Mouse (Mus musculus): Measurements from ENCODE around the gene Dpy19l1.

Gene Dpy19l1

DNA sequence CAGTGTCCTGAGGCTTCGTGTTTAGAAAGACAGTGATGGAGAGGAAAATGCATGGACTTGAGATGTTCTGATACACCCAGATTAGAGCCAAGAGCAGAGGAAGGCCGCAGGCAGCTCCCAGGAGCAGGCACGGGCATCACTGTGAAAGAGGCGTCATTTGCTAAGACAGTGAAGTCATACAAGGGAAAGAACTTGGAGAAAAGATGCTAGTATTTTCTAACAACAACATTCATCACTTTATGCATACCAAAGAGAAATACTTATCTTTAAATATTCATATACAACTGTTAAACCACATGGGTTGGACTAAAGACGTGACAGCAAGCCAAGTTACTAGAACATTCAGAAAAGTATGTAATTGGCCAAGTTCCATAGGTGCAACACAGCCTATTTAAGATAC is 35.8 kb downstream of the Dpy19l1 start:
- DNase-seq, result no peak

DNA sequence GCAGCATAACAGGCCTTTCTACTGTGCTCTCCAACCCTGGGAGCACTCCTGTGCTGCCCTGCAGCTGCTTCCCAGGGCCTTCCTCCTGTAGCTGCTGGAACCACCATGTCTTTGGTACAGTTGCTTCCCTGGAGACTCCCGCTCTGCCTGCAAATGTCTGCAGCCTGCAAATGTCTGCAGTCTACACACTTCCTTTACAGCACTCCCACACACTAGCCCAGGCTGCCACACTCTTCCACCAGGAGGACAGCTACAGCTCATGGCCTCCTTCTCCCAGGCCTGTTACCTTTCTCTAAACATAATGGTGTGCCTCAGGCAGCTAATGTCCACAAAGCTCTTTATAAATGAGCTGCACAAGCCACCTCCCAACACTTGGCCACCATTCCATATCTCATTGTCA is 36.3 kb downstream of the Dpy19l1 start:
- no peak for DNase-seq

DNA sequence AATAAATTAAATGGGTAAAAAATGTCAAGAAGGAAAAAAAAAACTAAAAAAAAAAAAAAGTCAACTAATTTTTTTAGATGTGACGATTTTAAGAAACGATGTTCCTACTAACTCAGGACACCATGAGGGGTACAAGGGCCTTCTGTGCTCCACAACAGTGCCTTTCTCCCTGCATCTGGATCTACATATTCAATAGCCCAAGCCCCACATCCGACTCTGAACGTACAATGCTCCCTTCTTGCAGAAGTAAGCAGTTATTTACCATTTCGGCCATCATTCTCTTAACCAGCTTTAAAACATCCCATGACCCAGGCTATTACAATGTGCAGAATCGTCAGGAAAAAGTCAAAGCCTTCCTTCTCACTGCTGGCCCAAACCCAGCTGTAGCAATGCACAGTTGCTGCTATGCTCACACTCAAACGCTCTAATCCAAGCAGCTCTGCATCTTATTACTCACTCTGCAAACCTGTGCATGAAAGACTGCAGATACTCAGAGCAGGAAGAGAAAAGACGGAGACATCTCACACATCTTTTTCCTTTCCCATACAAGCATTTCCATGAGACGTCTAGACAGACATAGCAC is 41.5 kb downstream of the Dpy19l1 start:
- DNase-seq, result no peak

DNA sequence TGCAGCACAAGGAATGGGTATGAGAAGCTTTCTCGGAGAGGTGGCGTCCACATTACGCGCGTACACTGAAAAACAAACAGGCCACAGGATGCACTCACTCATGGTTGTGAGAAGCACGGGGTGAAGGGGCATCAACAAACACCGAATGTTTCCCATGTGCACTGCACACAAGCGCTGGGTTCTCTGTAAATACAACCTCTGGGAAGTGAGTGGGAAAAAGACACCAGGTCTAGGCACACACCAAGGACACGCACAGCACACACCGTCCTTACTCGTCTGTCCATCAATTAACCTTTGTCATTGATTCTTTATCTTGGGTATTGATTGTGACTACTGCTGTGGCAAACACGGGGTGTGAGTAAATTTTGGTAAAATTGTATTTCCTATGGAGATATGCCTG is 49.1 kb downstream of the Dpy19l1 start:
- DNase-seq, result no peak

DNA sequence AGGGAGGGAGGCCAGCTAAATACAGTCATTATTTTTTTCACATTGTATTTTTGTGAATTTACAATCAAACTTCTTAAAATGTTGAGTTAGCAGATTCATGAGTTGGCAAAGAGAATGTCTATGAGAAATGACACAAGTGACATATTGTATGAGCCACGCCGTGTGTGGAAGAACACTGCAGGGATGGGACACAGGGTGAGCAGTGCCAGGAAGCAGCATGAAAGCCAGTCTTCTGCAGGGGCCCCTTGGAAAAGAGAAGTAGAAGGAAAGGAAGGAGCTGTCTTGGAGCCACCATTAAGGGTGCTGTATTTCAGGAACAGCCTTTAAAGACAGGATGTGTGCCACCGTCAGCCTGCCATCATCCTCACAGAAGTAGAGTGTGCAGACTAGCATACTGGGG is 52.0 kb downstream of the Dpy19l1 start:
- no peak for DNase-seq

DNA sequence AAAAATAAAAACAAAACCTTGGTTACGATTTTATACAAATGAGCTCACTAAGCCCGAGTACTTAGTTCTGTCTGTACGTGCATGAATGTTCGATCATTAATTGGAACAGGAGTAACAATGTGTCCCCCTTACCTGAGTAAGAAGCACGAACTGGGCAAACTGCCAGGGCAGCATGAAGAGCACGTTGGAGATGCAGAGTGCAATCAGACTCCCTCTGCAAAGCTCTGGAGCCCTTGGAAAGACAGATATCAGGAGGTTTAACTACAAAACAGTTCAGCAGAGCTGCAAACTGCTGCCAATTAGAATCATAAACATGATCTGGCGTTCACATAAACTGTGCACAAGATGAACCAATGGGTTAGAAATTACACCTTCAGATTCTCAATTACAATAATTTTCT is 52.4 kb downstream of the Dpy19l1 start:
- peak in 1 of 2 experiments; percentile 10 for DNase-seq

DNA sequence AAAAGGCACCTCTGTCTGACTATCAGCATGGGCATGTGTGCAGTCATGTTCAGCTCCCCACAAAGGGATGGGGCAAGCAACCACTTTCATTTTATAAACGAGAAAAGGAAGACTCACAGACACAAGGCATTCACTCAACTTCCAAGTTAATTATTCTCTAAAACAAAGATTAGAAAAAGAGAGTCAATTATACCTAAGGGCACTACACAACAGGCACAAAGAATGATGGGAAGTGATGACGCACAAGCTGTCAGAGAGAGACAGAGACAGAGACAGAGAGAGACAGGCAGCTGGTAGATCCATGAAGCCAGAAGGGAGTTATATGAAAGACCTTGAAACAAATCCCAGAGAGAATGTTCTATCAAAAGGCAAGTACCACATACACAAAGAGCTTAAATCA is 68.0 kb downstream of the Dpy19l1 start:
- no peak for DNase-seq

DNA sequence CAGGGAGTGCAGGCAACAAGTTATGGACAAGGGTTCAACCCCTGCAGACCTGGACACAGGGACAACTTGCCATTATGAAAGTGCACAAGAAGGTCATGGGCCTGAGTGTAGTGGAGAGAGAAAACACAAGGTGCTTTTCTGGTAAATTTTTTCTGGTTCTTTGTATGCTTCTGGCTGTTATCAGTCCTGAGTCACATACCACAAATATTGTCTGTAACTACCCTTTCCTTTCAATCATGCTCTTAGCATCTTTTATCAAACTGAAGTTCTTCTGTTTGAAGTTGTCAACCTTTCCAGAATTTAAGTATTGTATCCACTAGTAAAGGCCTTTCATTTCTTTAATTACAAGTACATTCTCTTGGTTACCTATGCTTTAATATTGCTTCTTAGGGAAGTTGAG is 73.2 kb downstream of the Dpy19l1 start:
- no peak for DNase-seq

DNA sequence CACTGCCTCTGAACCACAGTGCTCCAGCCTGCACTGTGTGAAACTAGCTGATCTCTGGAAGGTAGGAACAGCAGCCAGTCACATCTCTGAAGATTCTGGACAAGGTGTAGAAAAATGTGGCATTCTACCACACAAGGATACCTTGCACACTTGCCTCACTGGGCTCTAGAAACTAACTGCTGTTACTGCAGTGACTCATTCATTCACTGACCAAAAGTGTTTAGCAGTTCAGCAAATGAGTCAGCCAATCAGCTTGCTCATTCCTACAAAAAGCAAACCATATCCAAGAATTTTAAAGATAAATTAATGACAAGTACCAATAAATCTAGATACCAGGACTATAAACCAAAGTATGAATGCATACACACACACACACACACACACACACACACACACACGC is 77.3 kb downstream of the Dpy19l1 start:
- DNase-seq, result no peak

DNA sequence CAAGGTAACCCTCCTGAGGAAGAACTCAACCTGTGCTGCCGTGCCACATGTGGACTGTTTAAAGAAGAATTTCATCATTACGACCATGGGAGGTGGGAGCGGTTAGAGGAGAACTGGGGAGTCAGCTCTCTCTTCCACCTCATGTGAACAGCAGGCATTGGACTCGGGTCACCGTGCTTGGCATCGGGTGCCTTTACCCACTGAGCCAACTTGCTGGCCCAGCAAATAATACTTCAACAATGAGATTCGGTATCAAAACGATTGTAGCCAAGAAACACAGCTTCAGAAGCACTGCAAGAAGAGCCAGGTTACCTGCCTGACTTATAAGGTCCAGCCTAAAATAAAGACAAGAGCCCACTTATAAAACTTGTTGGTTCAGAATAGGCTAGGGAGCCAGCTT is 79.7 kb downstream of the Dpy19l1 start:
- DNase-seq, result no peak

DNA sequence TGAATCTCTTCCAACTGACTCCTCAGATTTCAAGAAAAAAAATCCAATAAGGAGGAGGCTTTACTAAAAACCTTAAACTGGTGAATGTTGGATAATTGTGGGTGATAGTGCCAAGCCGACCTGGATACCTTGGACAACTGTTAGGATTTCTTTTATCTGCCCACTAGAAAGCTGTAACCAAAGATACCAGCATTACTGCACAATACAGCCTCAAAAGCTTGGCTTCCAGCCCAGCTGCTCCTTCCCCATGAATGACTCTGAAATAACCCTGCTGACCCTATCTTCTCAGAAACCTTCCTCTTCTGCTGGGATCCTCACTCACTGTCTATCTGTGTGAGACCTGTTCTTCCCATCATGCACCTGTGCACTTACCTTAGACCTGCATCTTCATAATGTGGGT is 81.1 kb downstream of the Dpy19l1 start:
- DNase-seq, result no peak

DNA sequence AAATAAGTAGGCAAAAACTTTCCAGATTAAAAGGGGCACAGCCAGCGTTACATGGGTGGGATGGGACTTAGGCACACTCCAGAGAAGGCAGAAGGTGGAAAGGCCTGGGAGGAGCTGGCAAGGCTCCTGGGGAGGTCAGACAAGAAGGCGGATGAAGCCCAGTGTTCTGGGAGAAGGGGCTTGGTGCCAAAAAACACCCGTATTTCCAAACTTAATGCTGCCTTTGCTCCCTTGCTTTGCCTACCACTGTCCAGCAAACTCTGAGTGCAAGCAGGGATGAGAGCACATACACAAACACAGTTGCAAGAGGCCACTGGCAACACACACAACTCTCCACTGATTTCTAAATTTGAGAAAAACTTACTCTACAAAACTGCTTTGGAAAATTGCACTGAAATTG is 81.7 kb downstream of the Dpy19l1 start:
- no peak for DNase-seq

DNA sequence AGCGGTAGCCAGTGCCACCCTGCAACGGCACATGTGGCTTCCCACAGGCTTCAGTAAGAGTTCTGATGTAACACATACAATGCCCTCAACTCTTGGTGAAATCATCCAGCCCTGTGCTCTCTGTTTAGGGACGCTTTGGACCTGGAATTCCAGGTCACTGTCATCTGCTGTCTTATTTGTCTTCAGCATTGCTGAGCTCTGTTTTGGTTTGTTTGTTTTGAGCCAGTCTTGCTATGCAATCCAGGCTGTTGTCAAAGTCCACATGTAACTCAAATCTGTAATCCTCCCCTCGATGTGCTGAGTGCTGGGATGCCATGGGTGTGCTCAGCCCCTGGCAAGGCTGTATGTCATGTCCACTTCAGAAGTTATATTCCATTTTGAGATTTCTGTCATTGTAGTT is 82.8 kb downstream of the Dpy19l1 start:
- no peak for DNase-seq

DNA sequence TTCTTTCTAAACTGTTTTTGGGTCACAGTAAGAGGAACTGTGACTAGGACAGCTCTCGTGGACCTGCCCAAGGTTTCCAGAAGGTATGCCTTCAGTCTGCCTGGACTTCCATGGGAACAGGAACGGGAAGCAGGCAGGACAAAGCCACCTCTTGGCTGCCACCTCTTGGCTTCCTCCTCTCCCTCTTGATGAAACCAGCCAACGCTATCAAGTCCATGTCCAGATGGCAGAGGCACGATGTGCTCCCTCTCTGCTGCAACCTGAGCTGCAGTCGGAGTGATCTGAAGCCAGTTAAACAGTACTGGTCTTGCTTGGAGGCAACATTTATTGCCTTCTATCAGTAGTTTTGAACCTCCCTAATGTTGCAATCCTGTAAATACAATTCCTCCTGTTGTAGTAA is 84.7 kb downstream of the Dpy19l1 start:
- DNase-seq, result no peak

DNA sequence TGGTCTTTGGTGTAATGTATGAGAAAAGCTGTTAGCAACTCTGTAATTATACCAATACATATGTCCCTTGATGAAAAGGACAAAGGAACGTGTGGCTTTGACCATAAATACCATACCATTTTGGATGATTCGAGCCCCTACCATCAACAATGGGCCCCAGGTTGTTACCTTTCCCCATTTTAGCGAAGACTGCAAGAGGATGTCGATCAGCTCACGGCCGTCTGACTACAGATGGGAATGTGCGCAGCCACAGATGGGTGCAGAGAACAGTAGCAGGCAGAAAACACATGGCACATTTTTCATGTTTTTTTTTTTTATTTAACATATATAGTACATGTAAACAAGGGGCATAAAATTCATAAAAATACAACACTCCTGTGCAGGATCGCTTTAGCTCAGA is 91.5 kb downstream of the Dpy19l1 start:
- DNase-seq, result no peak

DNA sequence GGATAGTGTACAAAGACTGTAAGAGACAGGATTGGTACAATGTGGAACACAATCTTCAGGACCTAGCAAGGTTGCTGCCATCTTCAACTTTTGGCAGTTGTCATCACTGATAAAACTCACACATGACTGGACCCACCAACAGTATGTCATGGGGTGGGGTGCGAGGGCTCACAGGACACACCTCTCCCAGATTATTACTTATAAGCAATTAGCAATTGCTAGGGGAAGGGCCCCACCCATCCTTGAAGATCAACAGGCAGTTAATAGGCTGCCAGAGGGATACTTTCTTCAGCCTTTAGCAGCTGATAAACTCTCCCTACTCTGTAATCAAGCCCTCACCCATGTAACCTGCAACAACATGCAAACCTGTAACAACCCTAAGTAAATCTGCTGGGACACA is 92.5 kb downstream of the Dpy19l1 start:
- DNase-seq, result no peak

DNA sequence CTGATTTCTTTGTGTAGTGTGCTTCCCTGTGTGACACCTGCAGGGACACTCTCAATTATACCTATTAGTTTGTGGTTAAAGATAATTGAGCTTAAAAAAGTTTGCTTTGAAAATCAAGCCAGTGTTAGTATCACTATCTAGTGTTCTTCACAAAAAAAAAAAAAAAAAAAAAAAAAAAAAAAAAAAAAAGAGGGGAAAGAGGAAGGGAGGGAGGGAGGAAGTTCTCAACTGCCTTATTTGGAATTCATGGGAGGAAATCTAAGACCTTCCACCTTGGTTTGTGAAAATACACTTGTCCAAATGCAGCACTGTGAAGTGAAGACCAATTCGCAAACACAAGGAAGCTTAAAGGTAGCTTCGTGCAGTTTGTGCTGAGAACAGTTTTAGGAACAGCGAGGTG is 94.9 kb downstream of the Dpy19l1 start:
- no peak for DNase-seq

DNA sequence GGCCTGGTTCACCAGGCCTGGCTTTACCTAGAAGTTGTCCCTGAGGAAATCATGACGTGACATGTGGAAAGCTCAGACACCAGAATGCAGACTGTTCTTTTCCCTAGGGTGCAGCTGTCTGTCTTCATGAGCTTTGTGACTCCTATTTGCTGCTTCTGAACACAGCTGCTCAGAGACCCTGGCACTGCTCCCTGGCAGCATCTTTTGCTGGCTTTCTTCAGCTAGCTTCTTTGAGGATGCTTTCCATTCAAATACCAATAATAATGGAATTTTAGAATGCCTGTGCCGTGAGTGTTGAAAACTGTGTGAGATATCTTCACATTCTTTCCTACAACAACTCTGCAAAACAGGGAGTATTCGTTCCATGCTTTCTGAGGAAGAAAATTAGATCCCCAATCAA is 108.8 kb downstream of the Dpy19l1 start:
- DNase-seq, result no peak

DNA sequence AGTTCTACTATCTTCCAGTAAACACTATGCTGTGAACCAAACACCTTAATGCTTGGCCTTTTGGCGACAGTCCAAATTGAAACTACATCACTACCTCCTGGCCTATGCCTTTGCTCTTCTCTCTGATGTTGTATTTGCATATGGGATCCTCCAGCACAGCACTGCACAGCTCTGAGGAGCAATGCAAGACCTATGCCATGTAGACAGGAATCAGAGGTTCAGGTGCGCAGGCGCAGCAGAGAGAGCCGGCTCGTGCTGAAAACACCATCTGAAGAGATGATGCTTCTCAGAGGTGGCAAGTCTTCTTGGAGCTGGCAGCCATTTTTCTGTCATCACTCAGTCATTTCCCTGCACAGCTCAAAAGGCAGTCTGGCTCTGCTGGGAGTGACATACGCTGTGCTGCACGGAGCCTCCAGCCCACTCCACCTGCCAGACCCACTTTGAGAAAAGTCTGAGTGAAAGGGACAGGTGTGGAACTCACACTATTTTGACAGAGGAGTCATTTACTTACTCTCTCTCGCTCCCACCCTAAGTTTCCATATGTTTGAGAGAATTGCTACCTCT is 112.1 kb downstream of the Dpy19l1 start:
- no peak for DNase-seq

DNA sequence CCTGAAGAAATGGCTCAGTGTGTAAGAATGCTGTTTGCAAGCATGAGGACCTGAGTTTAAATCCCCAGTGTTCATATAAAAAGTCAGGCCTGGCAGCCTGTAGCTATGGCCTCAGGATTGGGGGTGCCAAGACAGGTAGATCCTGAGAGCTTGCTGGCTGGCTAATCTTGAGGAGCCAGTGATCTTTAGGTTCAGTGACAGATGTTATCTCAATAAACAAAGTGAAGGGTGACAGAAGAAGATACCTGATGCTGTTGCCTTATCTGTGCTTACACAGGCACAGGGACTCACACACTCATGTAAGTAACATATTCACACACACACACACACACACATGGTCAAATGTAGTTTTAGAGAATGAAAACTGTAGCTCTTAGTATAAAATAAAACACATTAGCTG is 115.7 kb downstream of the Dpy19l1 start:
- no peak for DNase-seq

DNA sequence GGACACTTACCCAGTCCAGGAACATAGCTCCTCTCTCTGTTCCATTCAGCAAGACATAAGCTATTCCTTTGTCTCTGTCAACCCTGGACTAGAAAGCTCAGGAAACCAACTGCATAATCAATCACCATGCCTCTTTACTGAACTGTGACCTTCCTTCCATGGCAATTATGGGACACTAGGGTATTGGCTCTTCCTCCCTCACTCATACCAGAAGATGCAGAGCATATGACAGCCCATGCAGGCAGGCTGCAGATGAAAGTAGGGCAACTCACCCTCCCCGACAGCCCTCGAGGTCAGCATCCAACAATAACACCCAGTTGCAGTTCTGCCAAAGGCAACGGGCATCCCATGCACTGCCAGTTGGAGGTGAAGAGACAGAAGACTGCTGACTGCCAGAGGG is 123.6 kb downstream of the Dpy19l1 start:
- DNase-seq, result no peak

DNA sequence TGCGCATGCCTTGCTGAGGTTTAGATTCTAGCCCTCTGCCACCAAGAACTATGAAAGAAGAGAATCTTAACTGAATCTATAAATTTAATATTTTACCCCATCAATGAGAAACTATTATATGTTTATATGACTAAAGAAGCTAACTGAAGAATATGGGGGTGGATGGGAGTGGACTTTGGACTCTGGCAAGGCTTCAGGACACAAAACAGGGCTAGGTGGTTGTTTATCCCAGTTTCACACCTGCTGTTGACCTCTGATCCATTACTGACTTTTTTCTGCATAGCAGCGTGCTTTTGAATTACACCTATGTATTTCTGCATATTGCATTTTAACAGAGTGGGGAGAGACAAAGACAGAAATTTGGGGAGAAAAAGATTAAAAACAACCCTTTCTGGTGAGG is 124.1 kb downstream of the Dpy19l1 start:
- DNase-seq, result peak in 1 of 2 experiments; percentile 21

All from kidney, postnatal 36 days (tissue).